Mouse (Mus musculus): ENCODE data around the gene Rpl14. TPM values are rescaled to one million over a fixed set of nuclear protein-coding genes. Genes with fewer than 3 reads are reported as not detected.
"Not testable (repeated sequence)": the region's sequence is repeated elsewhere in the genome, so short reads cannot be mapped to it uniquely, and the experiment has no call there.

The Rpl14 gene
- polyA plus RNA-seq, 2 experiments = 1,112 to 1,322 TPM

DNA sequence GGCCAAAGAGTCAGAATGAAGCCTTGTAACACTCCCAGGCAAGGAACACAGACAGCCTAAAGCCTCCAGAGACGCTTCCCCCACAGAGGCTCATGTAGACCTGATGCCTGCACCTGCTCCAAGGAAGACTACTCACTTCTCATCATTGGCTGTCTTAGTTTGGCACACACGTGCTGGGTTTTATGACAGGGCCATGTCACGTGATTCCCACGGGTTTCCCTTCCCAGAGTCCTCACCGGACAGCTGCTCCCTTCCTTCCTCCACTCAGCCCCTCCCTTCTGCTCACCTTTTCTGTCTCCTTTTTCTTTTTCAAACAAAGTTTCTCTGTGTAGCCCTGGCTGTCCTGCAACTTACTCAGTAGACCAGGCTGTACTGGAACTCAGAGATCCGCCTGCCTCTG is 39.2 kb upstream of the Rpl14 start:
- TF ChIP-seq POLR2A (IDR thresholded peaks at IDR 0.05; ENCODE audit: borderline replicate concordance, extremely low read depth, insufficient read depth, insufficient read length) = no peak

DNA sequence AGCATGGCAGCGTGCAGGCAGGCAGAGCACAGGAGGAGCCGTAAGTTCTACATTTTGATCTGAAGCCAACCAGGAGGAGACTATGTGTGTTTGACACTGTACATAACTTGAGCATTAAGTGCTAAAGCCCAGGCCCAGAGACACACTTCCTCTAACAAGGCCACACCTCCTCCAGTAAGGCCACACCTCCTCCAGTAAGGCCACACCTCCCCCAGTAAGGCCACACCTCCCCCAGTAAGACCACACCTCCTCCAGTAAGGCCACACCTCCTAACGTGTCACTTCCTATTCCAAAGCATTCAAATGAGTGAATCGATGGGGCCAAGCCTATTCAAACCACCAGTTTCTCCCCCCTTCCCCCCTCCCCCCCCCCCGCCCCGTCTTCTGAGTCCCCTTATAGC is 38.6 kb upstream of the Rpl14 start:
- H3K9me3 ChIP-seq (ENCODE audit: control insufficient read depth, low read length) = no peaks in the 10 kb centered on the region; the same call in 1 of the 2 replicates
- DNase-seq (ENCODE audit: low spot score) (no peak), ATAC-seq (ENCODE audit: low FRiP score, low read depth) (no peak)
- TF ChIP-seq POLR2A (IDR thresholded peaks at IDR 0.05; ENCODE audit: borderline replicate concordance, extremely low read depth, insufficient read depth, insufficient read length) = no peak
- H3K27me3 ChIP-seq (ENCODE audit: control insufficient read depth, insufficient read depth, low read length) = no peaks in the 10 kb centered on the region
- WGBS = 86% methylated on average over 6 of the region's 6 CpGs
- H3K36me3 ChIP-seq (ENCODE audit: control insufficient read depth, insufficient read depth, low read length) = no peaks in the 10 kb centered on the region
- H3K4me1 ChIP-seq (ENCODE audit: control insufficient read depth, insufficient read depth, low read length) = no peaks in the 10 kb centered on the region
- H3K27ac ChIP-seq (replicated peaks; ENCODE audit: low read depth, low read length) = no peak overlapping the region
- H3K4me2 ChIP-seq (replicated peaks; ENCODE audit: low read depth, low read length, severe bottlenecking) = no peak overlapping the region
- H3K4me3 ChIP-seq (replicated peaks; ENCODE audit: low read length) = no peak overlapping the region
- no peak overlapping the region for H3K9ac ChIP-seq (ENCODE audit: low read depth, low read length, severe bottlenecking)

More for the DNA sequence above, 39.2 kb upstream of the Rpl14 start:
- Histone ChIP-seq H3K4me2 (replicated peaks; ENCODE audit: low read depth, low read length, severe bottlenecking) (no peak overlapping the region), H3K9ac (ENCODE audit: low read depth, low read length, severe bottlenecking) (no peak overlapping the region), H3K36me3 (ENCODE audit: control insufficient read depth, insufficient read depth, low read length) (no peaks in the 10 kb centered on the region), H3K4me1 (ENCODE audit: control insufficient read depth, insufficient read depth, low read length) (no peaks in the 10 kb centered on the region), H3K27ac (replicated peaks; ENCODE audit: low read depth, low read length) (no peak overlapping the region), H3K4me3 (replicated peaks; ENCODE audit: low read length) (no peak overlapping the region), H3K9me3 (ENCODE audit: control insufficient read depth, low read length) (no peaks in the 10 kb centered on the region; the same call in 1 of the 2 replicates), H3K27me3 (ENCODE audit: control insufficient read depth, insufficient read depth, low read length) (no peaks in the 10 kb centered on the region)
- no peak for DNase-seq (ENCODE audit: low spot score)
- ATAC-seq (ENCODE audit: low FRiP score, low read depth) = no peak
- 81% methylated on average over 6 of the region's 6 CpGs for WGBS

DNA sequence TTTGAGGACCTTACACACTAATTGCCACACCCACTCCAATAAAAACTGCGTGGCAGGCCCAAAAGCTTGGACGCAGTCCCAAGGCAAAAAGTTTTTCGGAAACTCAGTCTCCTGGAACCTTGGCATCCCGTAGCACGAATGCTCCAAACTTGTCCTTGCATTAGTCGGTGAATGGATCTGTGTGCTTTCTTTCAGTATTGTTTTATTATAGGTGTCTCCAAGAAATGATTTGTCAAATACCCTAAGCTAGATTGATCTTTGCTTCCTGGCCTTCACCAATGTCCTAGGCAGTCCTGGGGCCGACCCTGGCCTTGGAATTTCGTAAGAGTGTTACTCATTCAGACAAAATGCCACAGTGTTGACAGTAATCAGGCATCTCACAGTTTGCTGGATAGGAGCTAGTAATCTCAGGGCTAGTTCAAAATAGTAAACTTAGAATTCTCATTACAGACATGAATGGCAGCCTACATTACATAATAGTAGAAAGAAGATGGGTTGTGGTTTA is 37.7 kb upstream of the Rpl14 start:
- H3K4me2 ChIP-seq (replicated peaks; ENCODE audit: low read depth, low read length, severe bottlenecking) = not testable (repeated sequence)

DNA sequence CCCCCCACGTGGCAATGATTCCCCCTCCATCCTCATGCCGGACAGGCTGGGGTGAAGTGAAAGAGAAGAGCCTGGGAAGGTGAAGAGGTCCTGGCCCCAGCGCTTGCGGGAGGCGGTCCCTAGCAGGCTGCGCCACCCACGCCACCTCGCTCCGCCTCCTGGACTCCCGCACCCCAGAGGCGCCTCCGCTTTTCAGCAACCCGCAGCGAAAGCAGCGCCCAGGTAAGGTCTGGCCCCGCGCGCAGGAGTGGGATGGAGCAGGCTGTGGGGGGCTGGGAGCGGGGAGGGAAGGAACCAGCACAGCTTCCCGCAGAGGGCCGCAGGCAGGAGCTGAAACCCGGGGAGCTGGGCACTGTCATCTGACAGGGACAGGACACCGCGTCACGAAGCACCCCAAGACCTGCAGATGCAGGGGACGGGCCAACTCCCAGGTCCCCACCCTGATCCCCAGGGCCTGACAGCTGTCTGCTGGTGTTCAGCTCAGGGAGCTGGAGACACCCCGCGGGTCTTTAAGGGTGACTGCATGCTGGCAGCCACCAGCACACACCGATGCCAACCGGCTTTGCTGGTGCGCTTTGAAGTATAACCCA is 31.5 kb upstream of the Rpl14 start, which contains the start of gene Entpd3:
Gene Entpd3 (plus strand): TSS at position 157 of the 590 bp plus-strand sequence.
- WGBS = under 1% methylated on average over 31 of the region's 31 CpGs
- no peaks in the 10 kb centered on the region for H3K9me3 ChIP-seq (ENCODE audit: control insufficient read depth, low read length)
- H3K4me2 ChIP-seq (replicated peaks; ENCODE audit: low read depth, low read length, severe bottlenecking) = peak within 1 kb of the TSS; percentile 80
- no peak within 1 kb of the TSS for H3K27ac ChIP-seq (replicated peaks; ENCODE audit: low read depth, low read length)
- peak within 1 kb of the TSS; percentile 55 for H3K9ac ChIP-seq (ENCODE audit: low read depth, low read length, severe bottlenecking)
- TF ChIP-seq POLR2A (IDR thresholded peaks at IDR 0.05; ENCODE audit: borderline replicate concordance, extremely low read depth, insufficient read depth, insufficient read length) = no peak
- no peaks in the 10 kb centered on the region for H3K36me3 ChIP-seq (ENCODE audit: control insufficient read depth, insufficient read depth, low read length)
- peak within 1 kb of the TSS; percentile 43 for H3K4me3 ChIP-seq (replicated peaks; ENCODE audit: low read length)
- DNase-seq (ENCODE audit: low spot score) (no peak), ATAC-seq (ENCODE audit: low FRiP score, low read depth) (no peak)
- peaks cover 18% of the 10 kb centered on the region for H3K27me3 ChIP-seq (ENCODE audit: control insufficient read depth, insufficient read depth, low read length)
- peaks cover 8% of the 10 kb centered on the region for H3K4me1 ChIP-seq (ENCODE audit: control insufficient read depth, insufficient read depth, low read length)

More for the DNA sequence above, 37.7 kb upstream of the Rpl14 start:
- not testable (repeated sequence) for H3K4me3 ChIP-seq (replicated peaks; ENCODE audit: low read length); H3K27me3 ChIP-seq (ENCODE audit: control insufficient read depth, insufficient read depth, low read length); DNase-seq (ENCODE audit: low spot score); H3K9ac ChIP-seq (ENCODE audit: low read depth, low read length, severe bottlenecking); H3K9me3 ChIP-seq (ENCODE audit: control insufficient read depth, low read length); H3K36me3 ChIP-seq (ENCODE audit: control insufficient read depth, insufficient read depth, low read length); H3K27ac ChIP-seq (replicated peaks; ENCODE audit: low read depth, low read length); H3K4me1 ChIP-seq (ENCODE audit: control insufficient read depth, insufficient read depth, low read length); ATAC-seq (ENCODE audit: low FRiP score, low read depth)
- 92% methylated on average over 8 of the region's 8 CpGs for WGBS

DNA sequence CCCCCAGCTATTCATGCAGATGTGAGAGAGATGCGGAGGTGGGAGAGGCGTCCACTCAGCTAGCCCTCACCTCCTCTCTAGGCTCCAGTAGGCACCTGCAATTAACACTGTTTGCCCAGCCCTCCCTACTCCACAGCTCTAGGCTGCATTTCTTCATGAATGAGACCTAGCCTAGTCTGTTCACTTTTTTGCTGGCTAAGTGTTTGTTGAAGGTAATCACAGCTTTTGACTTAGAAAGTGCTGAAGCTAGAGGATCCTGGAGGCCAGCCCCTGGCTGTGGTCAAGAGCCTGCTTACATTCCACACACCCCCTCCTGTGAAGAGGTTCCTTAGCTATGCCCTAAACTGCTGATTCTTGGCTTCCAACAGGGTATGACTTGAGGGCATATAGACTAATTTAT is 29.8 kb upstream of the Rpl14 start:
- H3K4me1 ChIP-seq (ENCODE audit: control insufficient read depth, insufficient read depth, low read length) = peaks cover 8% of the 10 kb centered on the region
- no peaks in the 10 kb centered on the region for H3K36me3 ChIP-seq (ENCODE audit: control insufficient read depth, insufficient read depth, low read length)
- no peak for DNase-seq (ENCODE audit: low spot score)
- 33% methylated on average over 1 of the region's 2 CpGs for WGBS
- H3K4me2 ChIP-seq (replicated peaks; ENCODE audit: low read depth, low read length, severe bottlenecking) = no peak overlapping the region
- no peaks in the 10 kb centered on the region for H3K9me3 ChIP-seq (ENCODE audit: control insufficient read depth, low read length)
- no peak overlapping the region for H3K27ac ChIP-seq (replicated peaks; ENCODE audit: low read depth, low read length)
- peaks cover 18% of the 10 kb centered on the region for H3K27me3 ChIP-seq (ENCODE audit: control insufficient read depth, insufficient read depth, low read length)
- ATAC-seq (ENCODE audit: low FRiP score, low read depth) = no peak
- no peak overlapping the region for H3K9ac ChIP-seq (ENCODE audit: low read depth, low read length, severe bottlenecking)
- no peak overlapping the region for H3K4me3 ChIP-seq (replicated peaks; ENCODE audit: low read length)
- no peak for TF ChIP-seq POLR2A (IDR thresholded peaks at IDR 0.05; ENCODE audit: borderline replicate concordance, extremely low read depth, insufficient read depth, insufficient read length)

Measured in limb, embryonic 14.5 days (tissue).